Mouse (Mus musculus) B cell, adult 2 months (primary cell): ENCODE results near the gene Gls.

Experiments
- DNase-seq, 2 experiments: peaks; one replicate each; pipeline ENCODE4 v3.0.0; 2022

Gls gene

GRCm38 (mm10) chr1:52154890-52155289 is 78.1 kb downstream of the Gls start:
- no peak for DNase-seq

GRCm38 (mm10) chr1:52152936-52153335 is 80.1 kb downstream of the Gls start:
- no peak for DNase-seq

- no peak for DNase-seq
Measured at GRCm38 (mm10) chr1:52152369-52152768, 80.7 kb downstream of the Gls start.

GRCm38 (mm10) chr1:52151166-52151565 is 81.9 kb downstream of the Gls start:
- DNase-seq, result no peak

- DNase-seq, result no peak
Measured at GRCm38 (mm10) chr1:52150676-52151075, 82.4 kb downstream of the Gls start.

GRCm38 (mm10) chr1:52149934-52150346 is 83.1 kb downstream of the Gls start:
- DNase-seq, result no peak

- DNase-seq, result no peak
Measured at GRCm38 (mm10) chr1:52148696-52149095, 84.3 kb downstream of the Gls start.

- no peak for DNase-seq
Measured at GRCm38 (mm10) chr1:52148178-52148577, 84.9 kb downstream of the Gls start.

GRCm38 (mm10) chr1:52147431-52147830 is 85.6 kb downstream of the Gls start:
- no peak for DNase-seq

GRCm38 (mm10) chr1:52146214-52146970 is 86.6 kb downstream of the Gls start:
- DNase-seq, result peak; percentile 35 to 46

GRCm38 (mm10) chr1:52144907-52145306 is 88.1 kb downstream of the Gls start:
- DNase-seq, result no peak

- peak; percentile 28 to 48 for DNase-seq
Measured at GRCm38 (mm10) chr1:52143596-52144156, 89.4 kb downstream of the Gls start.

- DNase-seq, result no peak
Measured at GRCm38 (mm10) chr1:52143191-52143590, 89.8 kb downstream of the Gls start.

GRCm38 (mm10) chr1:52142117-52142516 is 90.9 kb downstream of the Gls start:
- no peak for DNase-seq

- no peak for DNase-seq
Measured at GRCm38 (mm10) chr1:52141482-52141881, 91.5 kb downstream of the Gls start.

- DNase-seq, result no peak
Measured at GRCm38 (mm10) chr1:52140534-52140933, 92.5 kb downstream of the Gls start.

- no peak for DNase-seq
Measured at GRCm38 (mm10) chr1:52137292-52137691, 95.7 kb downstream of the Gls start.

- no peak for DNase-seq
Measured at GRCm38 (mm10) chr1:52133254-52133653, 99.8 kb downstream of the Gls start.

GRCm38 (mm10) chr1:52131787-52132377 is 101.2 kb downstream of the Gls start:
- no peak for DNase-seq

GRCm38 (mm10) chr1:52129794-52130193 is 103.2 kb downstream of the Gls start:
- no peak for DNase-seq

GRCm38 (mm10) chr1:52127350-52127749 is 105.7 kb downstream of the Gls start:
- DNase-seq, result no peak

GRCm38 (mm10) chr1:52124818-52125217 is 108.2 kb downstream of the Gls start:
- DNase-seq, result no peak

GRCm38 (mm10) chr1:52121052-52121451 is 112.0 kb downstream of the Gls start:
- DNase-seq, result no peak

GRCm38 (mm10) chr1:52120191-52120590 is 112.8 kb downstream of the Gls start:
- DNase-seq, result peak; percentile 8 to 18
